9 mouse cellular contexts compared by ENCODE assay signal in the genomic region with DNA sequence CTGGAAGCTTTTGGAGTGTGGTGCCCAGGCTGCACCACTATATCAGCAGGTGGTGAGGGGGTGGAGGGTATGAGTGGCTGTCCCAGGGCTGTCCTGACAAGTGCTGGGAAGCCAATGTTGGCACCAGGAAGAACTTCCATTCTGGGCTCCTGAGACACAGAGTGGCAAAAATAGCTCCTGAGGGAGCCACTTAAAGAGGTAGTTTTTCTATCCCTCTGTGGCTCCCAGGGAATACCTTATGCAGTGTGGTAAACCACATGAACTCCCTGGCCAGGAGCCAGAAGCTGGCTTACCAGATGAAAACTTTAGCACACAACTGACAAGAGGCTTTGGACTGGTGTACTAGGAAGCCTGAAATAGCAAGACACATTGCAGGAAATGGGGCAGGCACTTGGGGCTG. TPM values are rescaled to one million over a fixed set of nuclear protein-coding genes. Genes with fewer than 3 reads are reported as not detected.
A peak's percentile ranks its signal among the peaks of the same experiment; 100 is the strongest.
DNase-seq lines count a peak whose midpoint lies in the region; ATAC-seq and TF ChIP-seq lines count a peak whose summit lies in the region.
"Had no signal": no experiment of that assay in that cellular context is flagged by ENCODE, and none has a peak within 500 bp of the region (broad histone marks: within the 10 kb centered on the region; RNA-seq: fewer than 3 reads in every experiment).

No protein-coding gene starts in this region.

- no peak for ATAC-seq in stomach, postnatal 0 days (ENCODE audit: low FRiP score, low TSS enrichment)

- H3K36me3 ChIP-seq in stomach, postnatal 0 days (ENCODE audit: control insufficient read depth, insufficient read depth, low read length): no peaks in the 10 kb centered on the region
- H3K36me3 ChIP-seq: midbrain, embryonic 12.5 days had no signal

- no peaks in the 10 kb centered on the region for H3K4me1 ChIP-seq in stomach, postnatal 0 days (replicated peaks; ENCODE audit: control insufficient read depth, insufficient read depth)

- H3K9me3 ChIP-seq in stomach, postnatal 0 days (ENCODE audit: control insufficient read depth, low read length): no peaks in the 10 kb centered on the region
- H3K9me3 ChIP-seq: midbrain, embryonic 12.5 days had no signal

- no peak overlapping the region for H3K4me2 ChIP-seq in stomach, postnatal 0 days (replicated peaks; ENCODE audit: low read depth)
- H3K4me2 ChIP-seq: midbrain, embryonic 12.5 days had no signal

- TF ChIP-seq CTCF in stomach, postnatal 0 days (IDR thresholded peaks at IDR 0.05; ENCODE audit: low read depth): no peak

- no peak overlapping the region for H3K27ac ChIP-seq in stomach, postnatal 0 days (replicated peaks)
- H3K27ac ChIP-seq: midbrain, embryonic 12.5 days had no signal

- no peak for TF ChIP-seq EP300 in stomach, postnatal 0 days (optimal IDR thresholded peaks at IDR 0.05)

- H3K9ac ChIP-seq in stomach, postnatal 0 days (ENCODE audit: low read length): no peak overlapping the region
- H3K9ac ChIP-seq: midbrain, embryonic 12.5 days had no signal

- no peaks in the 10 kb centered on the region for H3K27me3 ChIP-seq in stomach, postnatal 0 days (ENCODE audit: control insufficient read depth, insufficient read depth, low read length)
- H3K27me3 ChIP-seq: midbrain, embryonic 12.5 days had no signal

- DNase-seq in 3134 (ENCODE audit: extremely low read depth, insufficient read length, low spot score) (peak; percentile 69), 416B (ENCODE audit: low read depth) (peak; percentile 94)
- DNase-seq in gastrocnemius, postnatal 36 days: peak; percentile 59 to 70
- peak; percentile 31 to 46 for DNase-seq in layer of hippocampus, postnatal 14 days (ENCODE audit: low spot score in 2 of 2)
- no peak for DNase-seq in stomach, postnatal 0 days (ENCODE audit: low spot score)
- DNase-seq in natural killer cell, adult 2 months (ENCODE audit: low spot score in 2 of 2): no peak
- DNase-seq in spleen, postnatal 36 days (ENCODE audit: low spot score in 2 of 2): no peak
- DNase-seq: thymus, adult 2 months had no signal

- no peak overlapping the region for H3K4me3 ChIP-seq in stomach, postnatal 0 days (ENCODE audit: low read depth, low read length)
- H3K4me3 ChIP-seq: midbrain, embryonic 12.5 days had no signal

- intact Hi-C loops in gastrocnemius, postnatal 36 days (cut with DNase I): no loop called here

RNA-seq across cellular contexts. Expression of a gene that starts 47.5 kb away (rescaled TPM):
- total RNA-seq in gastrocnemius, postnatal 36 days (2021): 1 to 10 TPM; 2.2 to 2.6 TPM
- total RNA-seq in layer of hippocampus, postnatal 14 days (2021): 1 to 10 TPM; 2.3 to 3.1 TPM
- 0.08 TPM in 2 replicates for polyA plus RNA-seq in stomach, postnatal 0 days (2015; fragmentation: Nextera tagmentation; extraction: Ambion mirVana)

Comparison
In these comparisons a context has a peak if more than half of its experiments do, and no peak if none do; other contexts are left out.
1. DNase-seq: peak in 3134 (single experiment), 416B (single experiment), gastrocnemius, postnatal 36 days (2 of 2) and layer of hippocampus, postnatal 14 days (2 of 2); none in stomach, postnatal 0 days (single experiment), natural killer cell, adult 2 months (0 of 2) and spleen, postnatal 36 days (0 of 2).